Mouse (Mus musculus) limb, embryonic 12.5 days (tissue): ENCODE measurements around the gene Dst. TPM values are rescaled to one million over a fixed set of nuclear protein-coding genes. Genes with fewer than 3 reads are reported as not detected.

Experiments
- ATAC-seq: fragments of 200-750 bp; cut with Nextera tagmentation; 2 replicates; pipeline ENCODE4 v1.8.0; 2017; ENCODE audit warnings: low read depth, moderate TSS enrichment; ENCODE audit not compliant: insufficient number of reproducible peaks, insufficient read depth, low FRiP score, low TSS enrichment
- H3K27ac ChIP-seq: fragments of 300-500 bp; sonication (generic); 2 replicates; pipeline ENCODE4 v1.5.1; 2016; ENCODE audit warnings: mild to moderate bottlenecking, moderate library complexity
- H3K27me3 ChIP-seq: fragments of 300-500 bp; sonication (generic); 2 replicates; pipeline ENCODE4 v1.6.1; 2016; ENCODE audit warnings: mild to moderate bottlenecking, moderate library complexity
- H3K36me3 ChIP-seq: fragments of 300-500 bp; sonication (generic); 2 replicates; pipeline ENCODE4 v1.6.1; 2016; ENCODE audit warnings: mild to moderate bottlenecking, moderate library complexity
- H3K4me1 ChIP-seq: fragments of 300-500 bp; sonication (generic); replicated peaks from 2 replicates; pipeline ENCODE4 v1.6.1; 2016
- H3K4me2 ChIP-seq: fragments of 300-500 bp; sonication (generic); 2 replicates; pipeline ENCODE4 v1.6.1; 2016; ENCODE audit warnings: mild to moderate bottlenecking, moderate library complexity
- H3K4me3 ChIP-seq: fragments of 300-500 bp; sonication (generic); replicated peaks from 2 replicates; pipeline ENCODE4 v1.5.1; 2016; ENCODE audit warnings: mild to moderate bottlenecking
- H3K9ac ChIP-seq: fragments of 300-500 bp; sonication (generic); replicated peaks from 2 replicates; pipeline ENCODE4 v1.6.1; 2016; ENCODE audit warnings: mild to moderate bottlenecking, moderate library complexity
- H3K9me3 ChIP-seq: fragments of 300-500 bp; sonication (generic); 2 replicates; pipeline ENCODE4 v1.6.1; 2016; ENCODE audit warnings: mild to moderate bottlenecking, moderate library complexity
- WGBS: fragments of 180-500 bp; shearing (Covaris S2); methylation state at CpG from one replicate; pipeline ENCODE4 v1.1.7; 2016; 5-methylcytosine and 5-hydroxymethylcytosine counted together
- polyA plus RNA-seq: library from polyadenylated mRNA; unstranded; fragments of >200 nt; fragmentation: Nextera tagmentation; extraction: Ambion mirVana; gene quantifications from 2 replicates; pipeline ENCODE4 v1.2.1, GENCODE M21; 2016

Dst gene
- polyA plus RNA-seq, 1 experiment from 2014 or later: 25.5 TPM

- Histone ChIP-seq H3K36me3 (no peaks in the 10 kb centered on the region), H3K9me3 (no peaks in the 10 kb centered on the region), H3K9ac (no peak overlapping the region), H3K4me2 (no peak overlapping the region), H3K4me3 (no peak overlapping the region), H3K27ac (no peak overlapping the region), H3K4me1 (peaks cover 9% of the 10 kb centered on the region; the same call in 1 of the 2 replicates), H3K27me3 (no peaks in the 10 kb centered on the region)
- 74% methylated on average over 5 of the region's 5 CpGs for WGBS
- no peak for ATAC-seq
Observed at GRCm38 (mm10) chr1:34028722-34029121, 120.7 kb downstream of the Dst start.

DNA sequence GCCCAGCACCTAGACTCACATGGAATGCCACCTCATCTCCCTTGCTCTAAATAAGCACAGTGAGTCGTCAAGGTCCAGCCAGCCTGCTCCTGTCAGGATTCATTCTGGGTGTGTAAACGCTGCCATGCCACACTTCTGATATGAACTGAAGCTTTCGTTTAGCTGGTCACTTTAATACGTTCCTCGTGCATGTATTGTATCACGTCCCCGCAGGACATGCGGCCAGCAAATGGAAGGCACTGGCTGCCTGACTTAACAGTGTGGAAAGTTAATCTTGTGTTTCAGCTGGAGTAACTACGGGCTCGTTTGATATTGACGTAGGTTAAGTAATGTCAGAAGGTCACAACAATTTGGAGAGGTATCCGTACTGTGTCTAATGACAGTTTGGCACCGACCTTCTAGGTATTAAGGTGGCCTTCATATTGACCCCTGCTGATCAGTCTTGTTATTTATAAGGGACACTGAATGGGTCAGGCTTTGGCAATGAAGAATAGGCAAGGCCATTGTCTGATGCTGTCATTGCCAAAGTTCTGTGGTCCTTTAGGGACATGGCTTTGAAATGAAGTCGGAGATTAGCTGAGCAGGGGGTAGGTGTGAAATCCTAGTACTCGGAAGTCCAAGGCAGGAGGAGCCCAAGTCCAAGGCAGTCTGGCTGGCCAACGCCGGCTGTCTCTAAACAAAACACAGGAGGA lies 122.5 kb downstream of the Dst start:
- ATAC-seq: no peak
- Histone ChIP-seq H3K36me3 (no peaks in the 10 kb centered on the region), H3K27me3 (no peaks in the 10 kb centered on the region), H3K27ac (no peak overlapping the region), H3K4me3 (no peak overlapping the region), H3K9me3 (no peaks in the 10 kb centered on the region), H3K4me2 (no peak overlapping the region), H3K4me1 (peaks cover 23% of the 10 kb centered on the region), H3K9ac (no peak overlapping the region)
- 80% methylated on average over 17 of the region's 17 CpGs for WGBS

- Histone ChIP-seq H3K4me1 (peaks cover 26% of the 10 kb centered on the region), H3K9ac (no peak overlapping the region), H3K4me3 (no peak overlapping the region), H3K36me3 (no peaks in the 10 kb centered on the region), H3K9me3 (no peaks in the 10 kb centered on the region), H3K4me2 (no peak overlapping the region), H3K27ac (no peak overlapping the region), H3K27me3 (no peaks in the 10 kb centered on the region)
- ATAC-seq: no peak
- 82% methylated on average over 5 of the region's 5 CpGs for WGBS
Observed at GRCm38 (mm10) chr1:34033052-34033451, 125.0 kb downstream of the Dst start.

GRCm38 (mm10) chr1:34033478-34033877 lies 125.5 kb downstream of the Dst start:
- Histone ChIP-seq H3K4me1 (peaks cover 26% of the 10 kb centered on the region), H3K4me2 (no peak overlapping the region), H3K27ac (no peak overlapping the region), H3K4me3 (no peak overlapping the region), H3K9me3 (no peaks in the 10 kb centered on the region), H3K9ac (no peak overlapping the region), H3K27me3 (no peaks in the 10 kb centered on the region), H3K36me3 (no peaks in the 10 kb centered on the region)
- no peak for ATAC-seq
- WGBS: 88% methylated on average over 1 of the region's 1 CpGs

DNA sequence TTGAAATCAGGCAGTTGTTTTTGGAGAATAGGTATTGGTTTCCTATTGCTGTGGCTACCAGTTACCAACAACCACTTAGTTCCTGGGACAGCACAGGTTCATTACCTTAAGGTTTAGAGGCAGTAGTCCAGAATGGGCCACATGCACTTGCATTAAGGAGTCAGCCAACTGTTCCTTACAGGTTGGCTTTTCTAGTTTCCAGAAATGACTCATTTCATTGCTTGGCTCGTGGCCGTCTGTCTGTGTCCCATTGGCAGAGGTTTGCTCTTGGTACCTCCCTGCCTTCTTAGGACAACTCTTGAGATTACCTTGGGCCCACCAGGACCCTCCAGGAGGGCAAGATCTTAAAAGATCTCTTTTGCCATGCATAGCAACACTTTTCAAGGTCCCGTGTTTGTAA lies 125.9 kb downstream of the Dst start:
- Histone ChIP-seq H3K27ac (no peak overlapping the region), H3K9ac (no peak overlapping the region), H3K27me3 (no peaks in the 10 kb centered on the region), H3K9me3 (no peaks in the 10 kb centered on the region), H3K4me3 (no peak overlapping the region), H3K36me3 (no peaks in the 10 kb centered on the region), H3K4me2 (no peak overlapping the region), H3K4me1 (peaks cover 26% of the 10 kb centered on the region)
- no peak for ATAC-seq
- 92% methylated on average over 3 of the region's 3 CpGs for WGBS

GRCm38 (mm10) chr1:34036111-34036510 lies 128.1 kb downstream of the Dst start:
- Histone ChIP-seq H3K9me3 (no peaks in the 10 kb centered on the region), H3K27me3 (no peaks in the 10 kb centered on the region), H3K4me1 (peaks cover 28% of the 10 kb centered on the region), H3K36me3 (no peaks in the 10 kb centered on the region), H3K9ac (no peak overlapping the region), H3K4me2 (no peak overlapping the region), H3K27ac (no peak overlapping the region), H3K4me3 (no peak overlapping the region)
- no peak for ATAC-seq
- WGBS: 88% methylated on average over 12 of the region's 12 CpGs

- no peak for ATAC-seq
- Histone ChIP-seq H3K9ac (no peak overlapping the region), H3K4me2 (no peak overlapping the region), H3K4me3 (no peak overlapping the region), H3K36me3 (no peaks in the 10 kb centered on the region), H3K27ac (no peak overlapping the region), H3K27me3 (no peaks in the 10 kb centered on the region), H3K9me3 (no peaks in the 10 kb centered on the region), H3K4me1 (peaks cover 31% of the 10 kb centered on the region)
- WGBS: 92% methylated on average over 7 of the region's 7 CpGs
Observed at GRCm38 (mm10) chr1:34038571-34038970, 130.5 kb downstream of the Dst start.

- Histone ChIP-seq H3K9ac (no peak overlapping the region), H3K27me3 (no peaks in the 10 kb centered on the region), H3K4me3 (no peak overlapping the region), H3K27ac (no peak overlapping the region), H3K4me1 (peaks cover 27% of the 10 kb centered on the region), H3K9me3 (no peaks in the 10 kb centered on the region), H3K36me3 (no peaks in the 10 kb centered on the region), H3K4me2 (no peak overlapping the region)
- no peak for ATAC-seq
- 68% methylated on average over 3 of the region's 3 CpGs for WGBS
Observed at GRCm38 (mm10) chr1:34040049-34040448, 132.0 kb downstream of the Dst start.

DNA sequence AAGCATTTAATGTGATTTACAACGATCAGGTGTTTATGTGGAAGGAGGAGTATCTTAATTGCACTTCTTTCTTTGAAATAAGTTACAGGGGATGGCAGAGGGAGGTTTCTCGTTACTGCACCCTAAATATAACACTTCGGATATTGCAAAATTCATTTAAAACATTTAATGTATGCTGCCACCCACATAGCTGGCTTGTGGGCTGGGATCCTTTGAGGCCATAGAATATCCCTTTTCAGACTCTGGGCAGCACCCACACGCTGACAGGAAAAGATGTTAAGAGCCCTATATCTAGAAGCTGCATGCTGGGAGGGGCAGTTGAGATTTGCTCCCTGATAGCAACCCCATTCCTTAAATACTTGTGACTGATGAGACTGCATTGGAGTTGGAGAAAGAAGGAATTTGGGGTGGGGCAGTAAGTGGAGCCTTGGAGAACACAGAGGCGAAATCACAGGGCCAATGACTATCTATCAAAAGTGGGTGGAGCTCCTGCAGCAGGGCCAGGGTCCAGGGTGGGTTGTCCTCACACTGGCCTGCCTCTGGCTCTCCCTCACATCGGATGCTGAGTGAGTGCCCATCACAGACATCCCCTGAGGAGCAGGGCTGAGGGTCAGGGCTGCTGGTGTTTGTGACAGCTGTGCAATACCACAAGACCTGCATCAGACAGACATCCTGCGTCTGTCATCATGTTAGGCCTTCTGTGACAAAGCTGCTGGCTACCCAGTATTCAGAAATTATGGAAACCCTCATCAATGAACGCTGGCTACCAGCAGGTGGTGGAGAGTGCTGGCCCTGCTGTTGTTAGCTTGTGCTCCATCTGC lies 133.1 kb downstream of the Dst start:
- H3K27ac ChIP-seq: no peak overlapping the region
- 29% methylated on average over 8 of the region's 8 CpGs for WGBS
- no peak for ATAC-seq

DNA sequence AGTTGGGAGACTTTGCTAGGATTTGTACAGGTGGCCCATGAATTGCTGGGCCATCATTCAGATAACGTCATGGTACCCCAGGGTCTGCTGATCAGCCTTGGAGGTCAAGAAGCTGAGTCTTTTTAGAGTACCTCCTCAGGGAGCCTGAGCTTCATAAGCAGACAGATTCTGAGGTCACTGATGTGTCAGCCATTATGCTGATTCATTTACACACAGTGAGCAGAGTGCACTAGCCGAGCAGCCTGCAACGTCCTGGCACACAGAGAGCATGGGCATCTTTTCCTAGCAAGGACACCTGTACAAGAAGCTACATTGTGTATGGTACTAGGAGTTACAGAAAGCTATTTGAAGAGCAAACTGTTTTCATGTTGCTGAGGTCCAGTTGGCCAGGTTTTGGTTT lies 134.3 kb downstream of the Dst start:
- WGBS: 75% methylated on average over 3 of the region's 3 CpGs
- no peaks in the 10 kb centered on the region for H3K27me3 ChIP-seq
- H3K27ac ChIP-seq: no peak overlapping the region

More for the DNA sequence above, 133.1 kb downstream of the Dst start:
- no peak overlapping the region for H3K4me2 ChIP-seq
- no peak overlapping the region for H3K4me3 ChIP-seq
- H3K27me3 ChIP-seq: no peaks in the 10 kb centered on the region
- H3K36me3 ChIP-seq: no peaks in the 10 kb centered on the region
- no peaks in the 10 kb centered on the region for H3K9me3 ChIP-seq
- H3K4me1 ChIP-seq: peaks cover 23% of the 10 kb centered on the region
- no peak overlapping the region for H3K9ac ChIP-seq

GRCm38 (mm10) chr1:34043327-34043726 lies 135.3 kb downstream of the Dst start:
- no peak overlapping the region for H3K27ac ChIP-seq
- ATAC-seq: no peak
- H3K9me3 ChIP-seq: no peaks in the 10 kb centered on the region
- H3K4me1 ChIP-seq: peaks cover 21% of the 10 kb centered on the region
- H3K4me3 ChIP-seq: no peak overlapping the region
- no peaks in the 10 kb centered on the region for H3K27me3 ChIP-seq
- WGBS: 75% methylated on average over 8 of the region's 8 CpGs
- no peak overlapping the region for H3K9ac ChIP-seq
- no peaks in the 10 kb centered on the region for H3K36me3 ChIP-seq
- H3K4me2 ChIP-seq: no peak overlapping the region

More for the DNA sequence above, 134.3 kb downstream of the Dst start:
- Histone ChIP-seq H3K4me1 (peaks cover 21% of the 10 kb centered on the region), H3K36me3 (no peaks in the 10 kb centered on the region), H3K4me2 (no peak overlapping the region), H3K9ac (no peak overlapping the region), H3K4me3 (no peak overlapping the region), H3K9me3 (no peaks in the 10 kb centered on the region)
- ATAC-seq: no peak
